Mouse (Mus musculus): ENCODE data around the gene B3gnt3. TPM values are rescaled to one million over a fixed set of nuclear protein-coding genes. Genes with fewer than 3 reads are reported as not detected.
A peak's percentile ranks its signal among the peaks of the same experiment; 100 is the strongest.
"Not testable (repeated sequence)": the region's sequence is repeated elsewhere in the genome, so short reads cannot be mapped to it uniquely, and the experiment has no call there.

B3gnt3 gene
- 3.0 TPM in 2 replicates for polyA plus RNA-seq (2015; fragmentation: Nextera tagmentation; extraction: Ambion mirVana)

- Histone ChIP-seq H3K36me3 (replicated peaks; ENCODE audit: insufficient read depth, low read length) (no peaks in the 10 kb centered on the region), H3K27ac (ENCODE audit: low read depth) (peak within 1 kb of the TSS; percentile 78), H3K4me3 (ENCODE audit: low read depth, low read length) (peak within 1 kb of the TSS; percentile 43), H3K4me1 (ENCODE audit: insufficient read depth) (peaks cover 22% of the 10 kb centered on the region), H3K4me2 (ENCODE audit: low read depth, low read length) (peak within 1 kb of the TSS; percentile 72), H3K27me3 (ENCODE audit: insufficient read depth, low read length) (peaks cover 24% of the 10 kb centered on the region), H3K9me3 (ENCODE audit: low read length) (no peaks in the 10 kb centered on the region), H3K9ac (replicated peaks) (peak within 1 kb of the TSS; percentile 57)
- ATAC-seq (no peak), DNase-seq (no peak)
- TF ChIP-seq CTCF (IDR thresholded peaks at IDR 0.05; ENCODE audit: low read depth) (no peak), EP300 (IDR thresholded peaks at IDR 0.05; ENCODE audit: low read depth) (no peak)
- 9% methylated on average over 31 of the region's 34 CpGs for WGBS (ENCODE audit: insufficient replicate concordance)
These were observed at the start of gene B3gnt3 for GRCm38 (mm10) chr8:71701414-71702086. Gene B3gnt3, minus strand, starts transcription at chr8:71701789.

GRCm38 (mm10) chr8:71749321-71750075, 47.9 kb upstream of the B3gnt3 start:
- 79% methylated on average over 6 of the region's 6 CpGs for WGBS (ENCODE audit: insufficient replicate concordance)
- not testable (repeated sequence) for ATAC-seq; H3K4me2 ChIP-seq (ENCODE audit: low read depth, low read length)

GRCm38 (mm10) chr8:71747082-71747481, 45.5 kb upstream of the B3gnt3 start:
- DNase-seq; H3K4me2 ChIP-seq (ENCODE audit: low read depth, low read length); ATAC-seq; H3K9me3 ChIP-seq (ENCODE audit: low read length); H3K4me3 ChIP-seq (ENCODE audit: low read depth, low read length); H3K27ac ChIP-seq (ENCODE audit: low read depth); H3K9ac ChIP-seq (replicated peaks); H3K36me3 ChIP-seq (replicated peaks; ENCODE audit: insufficient read depth, low read length); H3K27me3 ChIP-seq (ENCODE audit: insufficient read depth, low read length); H3K4me1 ChIP-seq (ENCODE audit: insufficient read depth): not testable (repeated sequence)

More at GRCm38 (mm10) chr8:71749321-71750075, 47.9 kb upstream of the B3gnt3 start:
- not testable (repeated sequence) for H3K9ac ChIP-seq (replicated peaks); H3K27me3 ChIP-seq (ENCODE audit: insufficient read depth, low read length); H3K4me3 ChIP-seq (ENCODE audit: low read depth, low read length); H3K36me3 ChIP-seq (replicated peaks; ENCODE audit: insufficient read depth, low read length); H3K4me1 ChIP-seq (ENCODE audit: insufficient read depth); H3K27ac ChIP-seq (ENCODE audit: low read depth); H3K9me3 ChIP-seq (ENCODE audit: low read length); DNase-seq

- WGBS (ENCODE audit: insufficient replicate concordance): 74% methylated on average over 1 of the region's 1 CpGs
- no peak overlapping the region for H3K9ac ChIP-seq (replicated peaks)
- peaks cover 5% of the 10 kb centered on the region; the same call in 1 of the 2 replicates for H3K4me1 ChIP-seq (ENCODE audit: insufficient read depth)
- DNase-seq (no peak), ATAC-seq (no peak)
- no peak overlapping the region for H3K4me3 ChIP-seq (ENCODE audit: low read depth, low read length)
- H3K9me3 ChIP-seq (ENCODE audit: low read length): no peaks in the 10 kb centered on the region; the same call in 1 of the 2 replicates
- no peak for TF ChIP-seq EP300 (IDR thresholded peaks at IDR 0.05; ENCODE audit: low read depth)
- TF ChIP-seq CTCF (IDR thresholded peaks at IDR 0.05; ENCODE audit: low read depth): no peak
- H3K36me3 ChIP-seq (replicated peaks; ENCODE audit: insufficient read depth, low read length): no peaks in the 10 kb centered on the region
- no peak overlapping the region for H3K27ac ChIP-seq (ENCODE audit: low read depth)
- H3K4me2 ChIP-seq (ENCODE audit: low read depth, low read length): no peak overlapping the region
- H3K27me3 ChIP-seq (ENCODE audit: insufficient read depth, low read length): no peaks in the 10 kb centered on the region
These were observed 43.7 kb upstream of the B3gnt3 start for GRCm38 (mm10) chr8:71745322-71745721.

GRCm38 (mm10) chr8:71742783-71743182, 41.2 kb upstream of the B3gnt3 start:
- no peak overlapping the region for H3K4me2 ChIP-seq (ENCODE audit: low read depth, low read length)
- H3K27me3 ChIP-seq (ENCODE audit: insufficient read depth, low read length): no peaks in the 10 kb centered on the region
- ATAC-seq (no peak), DNase-seq (no peak)
- WGBS (ENCODE audit: insufficient replicate concordance): 67% methylated on average over 2 of the region's 2 CpGs
- H3K9me3 ChIP-seq (ENCODE audit: low read length): no peaks in the 10 kb centered on the region
- no peak overlapping the region for H3K4me3 ChIP-seq (ENCODE audit: low read depth, low read length)
- H3K9ac ChIP-seq (replicated peaks): no peak overlapping the region
- TF ChIP-seq CTCF (IDR thresholded peaks at IDR 0.05; ENCODE audit: low read depth): no peak
- TF ChIP-seq EP300 (IDR thresholded peaks at IDR 0.05; ENCODE audit: low read depth): no peak
- H3K36me3 ChIP-seq (replicated peaks; ENCODE audit: insufficient read depth, low read length): no peaks in the 10 kb centered on the region
- peaks cover 5% of the 10 kb centered on the region; the same call in 1 of the 2 replicates for H3K4me1 ChIP-seq (ENCODE audit: insufficient read depth)
- H3K27ac ChIP-seq (ENCODE audit: low read depth): no peak overlapping the region

DNA sequence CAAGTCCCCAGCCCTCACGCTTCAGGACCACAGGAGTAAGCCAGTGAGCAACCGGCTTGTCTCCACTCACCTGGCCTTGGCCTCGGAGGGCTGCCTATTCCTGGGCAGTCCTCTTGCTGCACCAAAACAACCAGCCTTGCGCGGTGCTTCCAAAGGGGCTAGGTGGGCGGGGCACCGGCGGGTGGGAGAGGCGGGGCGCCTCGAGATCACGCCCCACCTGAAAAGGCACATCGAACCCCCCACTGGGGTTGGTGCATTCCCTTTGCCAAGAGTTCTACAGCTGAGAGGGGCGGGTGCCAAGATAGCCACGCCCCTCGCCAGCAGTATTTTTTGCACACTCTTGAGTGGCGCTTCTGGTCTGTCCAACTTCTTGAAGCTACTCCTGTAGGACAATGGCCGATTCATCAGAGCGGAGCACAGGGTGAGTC, 40.1 kb upstream of the B3gnt3 start:
- no peak overlapping the region for H3K4me3 ChIP-seq (ENCODE audit: low read depth, low read length)
- H3K4me1 ChIP-seq (ENCODE audit: insufficient read depth): peaks cover 5% of the 10 kb centered on the region; the same call in 1 of the 2 replicates
- no peak overlapping the region for H3K27ac ChIP-seq (ENCODE audit: low read depth)
- peak overlapping the region; percentile 53 for H3K4me2 ChIP-seq (ENCODE audit: low read depth, low read length)
- peak; percentile 20 for DNase-seq
- H3K27me3 ChIP-seq (ENCODE audit: insufficient read depth, low read length): no peaks in the 10 kb centered on the region
- no peaks in the 10 kb centered on the region for H3K9me3 ChIP-seq (ENCODE audit: low read length)
- TF ChIP-seq EP300 (IDR thresholded peaks at IDR 0.05; ENCODE audit: low read depth) (no peak), CTCF (IDR thresholded peaks at IDR 0.05; ENCODE audit: low read depth) (no peak)
- ATAC-seq: no peak
- H3K36me3 ChIP-seq (replicated peaks; ENCODE audit: insufficient read depth, low read length): no peaks in the 10 kb centered on the region
- H3K9ac ChIP-seq (replicated peaks): no peak overlapping the region
- WGBS (ENCODE audit: insufficient replicate concordance): 10% methylated on average over 18 of the region's 19 CpGs

Data from liver, postnatal 0 days (tissue).